Mouse (Mus musculus) heart, adult 2 months (tissue): Measurements from ENCODE around the gene St6gal1. TPM values are rescaled to one million over a fixed set of nuclear protein-coding genes. Genes with fewer than 3 reads are reported as not detected.
A peak's percentile ranks its signal among the peaks of the same experiment; 100 is the strongest.

Source experiments
- DNase-seq, 2 experiments: peaks; one replicate each; pipeline ENCODE4 v3.0.0; 2021
- H3K27ac ChIP-seq: fragments of 200-600 bp; 2 replicates; pipeline ENCODE4 v1.8.1; 2022
- H3K27me3 ChIP-seq: fragments of 200-500 bp; 2 replicates; pipeline ENCODE4 v1.6.1; 2012; ENCODE audit warnings: mild to moderate bottlenecking, low read length, inconsistent platforms, mixed read lengths; ENCODE audit not compliant: control insufficient read depth, insufficient read depth
- H3K36me3 ChIP-seq: fragments of 200-500 bp; 2 replicates; pipeline ENCODE4 v1.6.1; 2012; ENCODE audit warnings: low read length, inconsistent platforms; ENCODE audit not compliant: control insufficient read depth, insufficient read depth
- H3K4me1 ChIP-seq: fragments of 200-500 bp; 2 replicates; pipeline ENCODE4 v1.6.1; 2011; ENCODE audit warnings: low read length; ENCODE audit not compliant: control insufficient read depth, insufficient read depth
- H3K4me3 ChIP-seq: fragments of 200-600 bp; 2 replicates; pipeline ENCODE4 v1.8.1; 2022
- H3K79me2 ChIP-seq: fragments of 200-500 bp; replicated peaks from 2 replicates; pipeline ENCODE4 v1.6.1; 2012; ENCODE audit warnings: mild to moderate bottlenecking, inconsistent platforms, low read length, moderate library complexity, mixed read lengths; ENCODE audit not compliant: control insufficient read depth, insufficient read depth
- H3K9ac ChIP-seq: fragments of 200-500 bp; 2 replicates; pipeline ENCODE4 v1.6.1; 2012; ENCODE audit warnings: low read depth, mild to moderate bottlenecking, control low read depth, inconsistent platforms, low read length, mixed read lengths
- CTCF ChIP-seq: fragments of 200-600 bp; IDR thresholded peaks from 2 replicates; pipeline ENCODE4 v1.8.1; 2022; ENCODE audit warnings: antibody characterized with exemption, mild to moderate bottlenecking, moderate library complexity
- EP300 ChIP-seq: fragments of 200-500 bp; IDR thresholded peaks from 2 replicates; pipeline ENCODE4 v1.6.1; 2011; ENCODE audit warnings: low read depth, low read length, control low read depth; ENCODE audit not compliant: insufficient read depth
- POLR2A ChIP-seq: fragments of 200-500 bp; IDR thresholded peaks from 2 replicates; pipeline ENCODE4 v1.6.1; 2011; ENCODE audit warnings: mild to moderate bottlenecking, low read depth, low read length, control low read depth; ENCODE audit not compliant: insufficient read depth
- WGBS: fragments of 180-500 bp; shearing (Covaris S2); methylation state at CpG from one replicate; pipeline ENCODE4 v1.1.7; 2018; 5-methylcytosine and 5-hydroxymethylcytosine counted together
- intact Hi-C: fragments of 180-260 bp; cut with DNase I; formaldehyde crosslinking; loops from one replicate; pipeline ENCODE4 v1.15.1; 2025
- polyA plus RNA-seq: library from polyadenylated mRNA; depleted of rRNA; stranded (reverse); fragments of >200 nt; gene quantifications from 2 replicates; pipeline ENCODE4 v1.2.3, GENCODE M21; 2012
- total RNA-seq, 2 experiments: library from RNA; stranded (reverse); gene quantifications; 2 replicates each; pipeline ENCODE4 v1.2.3; 2021

Gene St6gal1
- total and polyA plus RNA-seq, 3 experiments = 6.0 to 9.9 (median 8.4) TPM

- TF ChIP-seq EP300 (no peak), CTCF (no peak), POLR2A (no peak)
- DNase-seq = no peak
- no peak overlapping the region for H3K27ac ChIP-seq
- intact Hi-C loops = no loop called here
- 88% methylated on average over 2 of the region's 2 CpGs for WGBS
- no peaks in the 10 kb centered on the region; the same call in 1 of the 2 replicates for H3K36me3 ChIP-seq
- no peaks in the 10 kb centered on the region for H3K27me3 ChIP-seq
- H3K79me2 ChIP-seq = no peaks in the 10 kb centered on the region
- H3K4me1 ChIP-seq = peaks cover 13% of the 10 kb centered on the region
- no peak overlapping the region for H3K4me3 ChIP-seq
- H3K9ac ChIP-seq = no peak overlapping the region
These were observed 51.1 kb downstream of the St6gal1 start for GRCm38 (mm10) chr16:23275661-23276060.

- 57% methylated on average over 9 of the region's 9 CpGs for WGBS
- Histone ChIP-seq H3K27me3 (no peaks in the 10 kb centered on the region), H3K36me3 (no peaks in the 10 kb centered on the region), H3K4me3 (no peak overlapping the region), H3K9ac (no peak overlapping the region), H3K79me2 (no peaks in the 10 kb centered on the region), H3K4me1 (peaks cover 3% of the 10 kb centered on the region), H3K27ac (no peak overlapping the region; the same call in 1 of the 2 replicates)
- DNase-seq = peak in 1 of 2 experiments; percentile 59
- intact Hi-C loops = no loop called here
- TF ChIP-seq CTCF (no peak), POLR2A (no peak), EP300 (no peak)
These were observed 55.6 kb downstream of the St6gal1 start for GRCm38 (mm10) chr16:23279879-23280741.

GRCm38 (mm10) chr16:23280742-23281090, 56.2 kb downstream of the St6gal1 start:
- Histone ChIP-seq H3K36me3 (no peaks in the 10 kb centered on the region), H3K4me3 (no peak overlapping the region), H3K4me1 (peaks cover 3% of the 10 kb centered on the region), H3K79me2 (no peaks in the 10 kb centered on the region), H3K27me3 (no peaks in the 10 kb centered on the region), H3K27ac (no peak overlapping the region; the same call in 1 of the 2 replicates), H3K9ac (no peak overlapping the region)
- intact Hi-C loops = no loop called here
- DNase-seq = no peak
- WGBS = 46% methylated on average over 4 of the region's 4 CpGs
- TF ChIP-seq CTCF (no peak), EP300 (no peak), POLR2A (no peak)

GRCm38 (mm10) chr16:23282241-23282640, 57.7 kb downstream of the St6gal1 start:
- Histone ChIP-seq H3K4me1 (peaks cover 3% of the 10 kb centered on the region), H3K9ac (no peak overlapping the region), H3K36me3 (no peaks in the 10 kb centered on the region), H3K27me3 (no peaks in the 10 kb centered on the region), H3K4me3 (no peak overlapping the region), H3K79me2 (no peaks in the 10 kb centered on the region), H3K27ac (no peak overlapping the region)
- DNase-seq = no peak
- TF ChIP-seq POLR2A (no peak), EP300 (no peak), CTCF (no peak)
- intact Hi-C loops = no loop called here
- 78% methylated on average over 5 of the region's 5 CpGs for WGBS

GRCm38 (mm10) chr16:23282941-23283340, 58.4 kb downstream of the St6gal1 start:
- H3K36me3 ChIP-seq = no peaks in the 10 kb centered on the region
- H3K9ac ChIP-seq = no peak overlapping the region
- no peak for DNase-seq
- intact Hi-C loops = no loop called here
- no peak for TF ChIP-seq EP300
- TF ChIP-seq CTCF = no peak
- TF ChIP-seq POLR2A = no peak
- H3K27me3 ChIP-seq = no peaks in the 10 kb centered on the region
- H3K4me1 ChIP-seq = peaks cover 3% of the 10 kb centered on the region
- no peaks in the 10 kb centered on the region for H3K79me2 ChIP-seq
- H3K27ac ChIP-seq = no peak overlapping the region
- WGBS = 92% methylated on average over 5 of the region's 5 CpGs
- no peak overlapping the region for H3K4me3 ChIP-seq

GRCm38 (mm10) chr16:23283677-23284076, 59.1 kb downstream of the St6gal1 start:
- no peak for DNase-seq
- H3K27me3 ChIP-seq = no peaks in the 10 kb centered on the region
- H3K4me1 ChIP-seq = peaks cover 3% of the 10 kb centered on the region
- H3K4me3 ChIP-seq = no peak overlapping the region
- no peaks in the 10 kb centered on the region for H3K36me3 ChIP-seq
- TF ChIP-seq CTCF = no peak
- TF ChIP-seq EP300 = no peak
- no peak for TF ChIP-seq POLR2A
- H3K79me2 ChIP-seq = no peaks in the 10 kb centered on the region
- H3K9ac ChIP-seq = no peak overlapping the region
- no peak overlapping the region for H3K27ac ChIP-seq
- intact Hi-C loops = no loop called here
- 92% methylated on average over 1 of the region's 1 CpGs for WGBS
